ENCODE assay signal across 7 mouse cellular contexts in the genomic region with DNA sequence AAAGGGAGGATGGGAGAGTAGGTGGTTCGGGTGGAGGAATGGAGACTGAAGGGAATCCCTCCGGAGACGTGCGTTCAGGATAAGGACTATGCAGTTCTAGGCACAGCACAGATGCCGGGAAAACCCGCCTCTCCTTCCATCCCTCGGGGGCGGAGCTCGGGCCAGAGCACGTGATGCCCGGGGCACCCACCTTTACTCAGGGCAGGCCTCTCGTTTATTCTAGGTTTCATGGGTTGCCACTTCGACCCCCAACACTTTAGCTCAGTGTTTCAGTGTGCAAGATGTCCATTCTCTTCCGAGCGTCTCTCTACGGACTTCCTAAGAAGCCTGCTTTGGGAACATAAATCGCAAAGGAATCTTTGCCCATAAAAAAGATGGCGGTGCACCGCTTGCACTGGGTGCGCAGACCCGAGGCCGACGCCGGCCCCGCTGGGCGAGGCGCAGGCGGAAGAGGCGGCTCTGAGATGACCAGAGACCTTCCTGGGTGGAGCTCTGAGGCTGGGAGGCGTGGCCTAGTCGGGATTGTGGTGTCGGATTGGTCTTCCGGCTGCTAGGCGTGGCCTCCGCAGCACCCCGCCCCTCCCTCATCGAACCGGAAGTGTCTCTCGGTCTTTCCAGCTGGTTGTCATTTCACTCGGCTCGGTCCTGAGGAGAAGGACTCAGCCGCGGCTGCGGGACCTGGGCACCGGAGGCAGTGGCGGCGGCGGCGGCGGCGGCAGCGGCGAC. TPM values are rescaled to one million over a fixed set of nuclear protein-coding genes. Genes with fewer than 3 reads are reported as not detected.
DNase-seq lines count a peak whose midpoint lies in the region; ATAC-seq and TF ChIP-seq lines count a peak whose summit lies in the region.

No protein-coding gene starts in this region.

- ATAC-seq in intestine, postnatal 0 days, result peak; percentile 100
- ATAC-seq in midbrain, embryonic 12.5 days (ENCODE audit: low FRiP score, low read depth), result peak; percentile 100

- peak overlapping the region; percentile 83 for H3K4me3 ChIP-seq in embryonic facial prominence, embryonic 10.5 days
- H3K4me3 ChIP-seq in intestine, postnatal 0 days (ENCODE audit: low read depth, low read length), result peak overlapping the region; percentile 78
- peak overlapping the region; percentile 91 for H3K4me3 ChIP-seq in midbrain, embryonic 12.5 days
- peak overlapping the region; percentile 82 for H3K4me3 ChIP-seq in small intestine, adult 2 months (ENCODE audit: low read depth, low read length)

- peak overlapping the region; percentile 77 for H3K9ac ChIP-seq in intestine, postnatal 0 days (ENCODE audit: low read depth, low read length)
- peak overlapping the region; percentile 83 for H3K9ac ChIP-seq in midbrain, embryonic 12.5 days (replicated peaks)

- peak; percentile 98 for DNase-seq in adrenal gland, postnatal 10 days
- peak; percentile 99 for DNase-seq in embryonic facial prominence, embryonic 10.5 days (ENCODE audit: low spot score)
- DNase-seq in gonadal fat pad, adult 2 months (ENCODE audit: low read depth), result peak; percentile 89
- peak; percentile 100 for DNase-seq in left cerebral cortex, postnatal 4 days

- no peaks in the 10 kb centered on the region for H3K36me3 ChIP-seq in embryonic facial prominence, embryonic 10.5 days (replicated peaks)
- no peaks in the 10 kb centered on the region for H3K36me3 ChIP-seq in intestine, postnatal 0 days (ENCODE audit: control insufficient read depth, insufficient read depth)
- no peaks in the 10 kb centered on the region for H3K36me3 ChIP-seq in midbrain, embryonic 12.5 days
- H3K36me3 ChIP-seq in small intestine, adult 2 months (ENCODE audit: control insufficient read depth, insufficient read depth, low read length), result peaks cover 2% of the 10 kb centered on the region; the same call in 1 of the 2 replicates

- under 1% methylated on average over 53 of the region's 53 CpGs for WGBS in embryonic facial prominence, embryonic 10.5 days
- WGBS in intestine, postnatal 0 days, result under 1% methylated on average over 53 of the region's 53 CpGs
- WGBS in midbrain, embryonic 12.5 days, result under 1% methylated on average over 53 of the region's 53 CpGs
- WGBS in small intestine, adult 2 months, result under 1% methylated on average over 52 of the region's 53 CpGs

- peak overlapping the region; percentile 77 for H3K4me2 ChIP-seq in intestine, postnatal 0 days (replicated peaks; ENCODE audit: low read depth)
- peak overlapping the region; percentile 76 for H3K4me2 ChIP-seq in midbrain, embryonic 12.5 days (replicated peaks)

- intact Hi-C loops in left cerebral cortex, postnatal 4 days (cut with DNase I), result loop anchor here (5.0 to 10.0 kb wide), 2 partner anchors 116 to 193 kb away; no protein-coding TSS in a partner anchor

- no peaks in the 10 kb centered on the region for H3K9me3 ChIP-seq in embryonic facial prominence, embryonic 10.5 days
- no peaks in the 10 kb centered on the region for H3K9me3 ChIP-seq in intestine, postnatal 0 days (ENCODE audit: control insufficient read depth)
- no peaks in the 10 kb centered on the region for H3K9me3 ChIP-seq in midbrain, embryonic 12.5 days

- peak; percentile 98 for TF ChIP-seq POLR2A in small intestine, adult 2 months (IDR thresholded peaks at IDR 0.05; ENCODE audit: low read depth, low read length)

- peaks cover 31% of the 10 kb centered on the region for H3K4me1 ChIP-seq in embryonic facial prominence, embryonic 10.5 days
- no peaks in the 10 kb centered on the region for H3K4me1 ChIP-seq in intestine, postnatal 0 days (replicated peaks; ENCODE audit: control insufficient read depth, insufficient read depth, low read length)
- peaks cover 16% of the 10 kb centered on the region for H3K4me1 ChIP-seq in midbrain, embryonic 12.5 days
- H3K4me1 ChIP-seq in small intestine, adult 2 months (ENCODE audit: control insufficient read depth, insufficient read depth, insufficient read length, low read length), result peaks cover 4% of the 10 kb centered on the region; the same call in 1 of the 2 replicates

- H3K27me3 ChIP-seq in embryonic facial prominence, embryonic 10.5 days (replicated peaks; ENCODE audit: low read depth, poor library complexity, severe bottlenecking), result no peaks in the 10 kb centered on the region
- no peaks in the 10 kb centered on the region for H3K27me3 ChIP-seq in intestine, postnatal 0 days (replicated peaks; ENCODE audit: control insufficient read depth, insufficient read depth, low read length)
- no peaks in the 10 kb centered on the region for H3K27me3 ChIP-seq in midbrain, embryonic 12.5 days
- H3K27me3 ChIP-seq in small intestine, adult 2 months (ENCODE audit: control insufficient read depth, insufficient read depth, low read length), result no peaks in the 10 kb centered on the region

- peak overlapping the region; percentile 96 for H3K27ac ChIP-seq in embryonic facial prominence, embryonic 10.5 days (replicated peaks)
- peak overlapping the region; percentile 85 for H3K27ac ChIP-seq in intestine, postnatal 0 days (ENCODE audit: low read depth, low read length)
- peak overlapping the region; percentile 92 for H3K27ac ChIP-seq in midbrain, embryonic 12.5 days (replicated peaks)
- H3K27ac ChIP-seq in small intestine, adult 2 months (ENCODE audit: insufficient read depth, low read depth, low read length), result peak overlapping the region; percentile 77

- no peak for TF ChIP-seq CTCF in intestine, postnatal 0 days (IDR thresholded peaks at IDR 0.05; ENCODE audit: low read depth)
- TF ChIP-seq CTCF in small intestine, adult 2 months (IDR thresholded peaks at IDR 0.05; ENCODE audit: extremely low read depth, insufficient read length, insufficient replicate concordance, low read depth, low read length), result no peak

RNA-seq across cellular contexts. Expression of gene Cpeb4, which starts 1.6 kb away (rescaled TPM):
- total RNA-seq in adrenal gland, postnatal 10 days (2021), result 100 to 1,000 TPM in 1 of 2 experiments, 10 to 100 TPM in 1; 66.9 to 133 TPM
- polyA plus RNA-seq in embryonic facial prominence, embryonic 10.5 days (2016; fragmentation: Nextera tagmentation; extraction: Ambion mirVana), result 2.7 and 3.2 TPM in 2 replicates
- 14.1 and 17.8 TPM in 2 replicates for polyA plus RNA-seq in gonadal fat pad, adult 2 months (2012; rRNA removed)
- polyA plus RNA-seq in intestine, postnatal 0 days (2015; fragmentation: Nextera tagmentation; extraction: Ambion mirVana), result 11.3 and 12.8 TPM in 2 replicates
- 100 to 1,000 TPM; 148 to 149 TPM for total RNA-seq in left cerebral cortex, postnatal 4 days (2021)
- 14.6 and 15.5 TPM in 2 replicates for polyA plus RNA-seq in midbrain, embryonic 12.5 days (2016; fragmentation: Nextera tagmentation; extraction: Ambion mirVana)
- 2.7 and 4.9 TPM in 2 replicates for polyA plus RNA-seq in small intestine, adult 2 months (2012; rRNA removed)

Comparison
In these comparisons a context has a peak if more than half of its experiments do, and no peak if none do; other contexts are left out.
1. Peak in every context shown above with its lines: DNase-seq, ATAC-seq, H3K4me3 ChIP-seq and H3K27ac ChIP-seq.